Mouse (Mus musculus): ENCODE measurements around the gene Fgf15. TPM values are rescaled to one million over a fixed set of nuclear protein-coding genes. Genes with fewer than 3 reads are reported as not detected.

Fgf15 gene
- polyA plus RNA-seq, 1 experiment: not detected

- peaks cover 4% of the 10 kb centered on the region; the same call in 1 of the 2 replicates for H3K4me1 ChIP-seq (ENCODE audit: control insufficient read depth, insufficient read depth, low read length)
- H3K4me3 ChIP-seq (replicated peaks; ENCODE audit: insufficient read depth, low read depth, low read length): no peak overlapping the region
- no peak for DNase-seq
- WGBS: 36% methylated on average over 8 of the region's 8 CpGs
- no peaks in the 10 kb centered on the region for H3K27me3 ChIP-seq (ENCODE audit: control insufficient read depth, insufficient read depth, low read length)
- no peak overlapping the region for H3K27ac ChIP-seq (ENCODE audit: insufficient read depth, low read length)
- TF ChIP-seq POLR2A (IDR thresholded peaks at IDR 0.05; ENCODE audit: borderline replicate concordance, insufficient read depth, low read length): no peak
- TF ChIP-seq CTCF (IDR thresholded peaks at IDR 0.05; ENCODE audit: borderline replicate concordance, insufficient read depth, low read depth, low read length): no peak
These were observed 11.5 kb downstream of the Fgf15 start for GRCm38 (mm10) chr7:144907793-144908192.

GRCm38 (mm10) chr7:144908705-144909104 is 12.4 kb downstream of the Fgf15 start:
- Histone ChIP-seq H3K27ac (ENCODE audit: insufficient read depth, low read length) (no peak overlapping the region), H3K4me3 (replicated peaks; ENCODE audit: insufficient read depth, low read depth, low read length) (no peak overlapping the region), H3K27me3 (ENCODE audit: control insufficient read depth, insufficient read depth, low read length) (no peaks in the 10 kb centered on the region), H3K4me1 (ENCODE audit: control insufficient read depth, insufficient read depth, low read length) (peaks cover 4% of the 10 kb centered on the region; the same call in 1 of the 2 replicates)
- 58% methylated on average over 7 of the region's 7 CpGs for WGBS
- TF ChIP-seq CTCF (IDR thresholded peaks at IDR 0.05; ENCODE audit: borderline replicate concordance, insufficient read depth, low read depth, low read length) (no peak), POLR2A (IDR thresholded peaks at IDR 0.05; ENCODE audit: borderline replicate concordance, insufficient read depth, low read length) (no peak)
- DNase-seq: no peak

GRCm38 (mm10) chr7:144911121-144911520 is 14.8 kb downstream of the Fgf15 start:
- Histone ChIP-seq H3K4me1 (ENCODE audit: control insufficient read depth, insufficient read depth, low read length) (peaks cover 8% of the 10 kb centered on the region; the same call in 1 of the 2 replicates), H3K27me3 (ENCODE audit: control insufficient read depth, insufficient read depth, low read length) (no peaks in the 10 kb centered on the region), H3K27ac (ENCODE audit: insufficient read depth, low read length) (no peak overlapping the region), H3K4me3 (replicated peaks; ENCODE audit: insufficient read depth, low read depth, low read length) (no peak overlapping the region)
- TF ChIP-seq CTCF (IDR thresholded peaks at IDR 0.05; ENCODE audit: borderline replicate concordance, insufficient read depth, low read depth, low read length) (no peak), POLR2A (IDR thresholded peaks at IDR 0.05; ENCODE audit: borderline replicate concordance, insufficient read depth, low read length) (no peak)
- DNase-seq: no peak
- 96% methylated on average over 1 of the region's 1 CpGs for WGBS

- DNase-seq: peak; percentile 77 to 90
- TF ChIP-seq CTCF (IDR thresholded peaks at IDR 0.05; ENCODE audit: borderline replicate concordance, insufficient read depth, low read depth, low read length) (no peak), POLR2A (IDR thresholded peaks at IDR 0.05; ENCODE audit: borderline replicate concordance, insufficient read depth, low read length) (no peak)
- Histone ChIP-seq H3K27me3 (ENCODE audit: control insufficient read depth, insufficient read depth, low read length) (no peaks in the 10 kb centered on the region), H3K4me3 (replicated peaks; ENCODE audit: insufficient read depth, low read depth, low read length) (no peak overlapping the region), H3K27ac (ENCODE audit: insufficient read depth, low read length) (no peak overlapping the region; the same call in 1 of the 2 replicates), H3K4me1 (ENCODE audit: control insufficient read depth, insufficient read depth, low read length) (peaks cover 10% of the 10 kb centered on the region)
- 15% methylated on average over 4 of the region's 4 CpGs for WGBS
These were observed 16.6 kb downstream of the Fgf15 start for GRCm38 (mm10) chr7:144912897-144913296.

GRCm38 (mm10) chr7:144914296-144914947 is 18.1 kb downstream of the Fgf15 start:
- peaks cover 10% of the 10 kb centered on the region for H3K4me1 ChIP-seq (ENCODE audit: control insufficient read depth, insufficient read depth, low read length)
- 22% methylated on average over 17 of the region's 17 CpGs for WGBS

GRCm38 (mm10) chr7:144914948-144915750 is 18.8 kb downstream of the Fgf15 start, which contains the start of gene LTO1:
LTO1 (plus strand) TSS chr7:144915100.
- under 1% methylated on average over 55 of the region's 55 CpGs for WGBS
- TF ChIP-seq CTCF (IDR thresholded peaks at IDR 0.05; ENCODE audit: borderline replicate concordance, insufficient read depth, low read depth, low read length) (no peak), POLR2A (IDR thresholded peaks at IDR 0.05; ENCODE audit: borderline replicate concordance, insufficient read depth, low read length) (peak; percentile 63; the same call in 1 of the 2 replicates)
- H3K27me3 ChIP-seq (ENCODE audit: control insufficient read depth, insufficient read depth, low read length): no peaks in the 10 kb centered on the region
- peak within 1 kb of the TSS; percentile 70; the same call in 1 of the 2 replicates for H3K27ac ChIP-seq (ENCODE audit: insufficient read depth, low read length)
- H3K4me1 ChIP-seq (ENCODE audit: control insufficient read depth, insufficient read depth, low read length): peaks cover 10% of the 10 kb centered on the region
- H3K4me3 ChIP-seq (replicated peaks; ENCODE audit: insufficient read depth, low read depth, low read length): peak within 1 kb of the TSS; percentile 97
- peak; percentile 90 to 91 for DNase-seq

More at GRCm38 (mm10) chr7:144914296-144914947, 18.1 kb downstream of the Fgf15 start:
- TF ChIP-seq CTCF (IDR thresholded peaks at IDR 0.05; ENCODE audit: borderline replicate concordance, insufficient read depth, low read depth, low read length): no peak
- TF ChIP-seq POLR2A (IDR thresholded peaks at IDR 0.05; ENCODE audit: borderline replicate concordance, insufficient read depth, low read length): no peak
- Histone ChIP-seq H3K27ac (ENCODE audit: insufficient read depth, low read length) (peak overlapping the region; percentile 64; the same call in 1 of the 2 replicates), H3K4me3 (replicated peaks; ENCODE audit: insufficient read depth, low read depth, low read length) (peak overlapping the region; percentile 97), H3K27me3 (ENCODE audit: control insufficient read depth, insufficient read depth, low read length) (no peaks in the 10 kb centered on the region)
- DNase-seq: no peak

GRCm38 (mm10) chr7:144918823-144919222 is 22.5 kb downstream of the Fgf15 start:
- no peaks in the 10 kb centered on the region for H3K27me3 ChIP-seq (ENCODE audit: control insufficient read depth, insufficient read depth, low read length)
- TF ChIP-seq POLR2A (IDR thresholded peaks at IDR 0.05; ENCODE audit: borderline replicate concordance, insufficient read depth, low read length): no peak
- no peak for TF ChIP-seq CTCF (IDR thresholded peaks at IDR 0.05; ENCODE audit: borderline replicate concordance, insufficient read depth, low read depth, low read length)
- DNase-seq: no peak
- 59% methylated on average over 1 of the region's 1 CpGs for WGBS
- no peak overlapping the region for H3K4me3 ChIP-seq (replicated peaks; ENCODE audit: insufficient read depth, low read depth, low read length)
- no peak overlapping the region for H3K27ac ChIP-seq (ENCODE audit: insufficient read depth, low read length)
- peaks cover 6% of the 10 kb centered on the region for H3K4me1 ChIP-seq (ENCODE audit: control insufficient read depth, insufficient read depth, low read length)

All from cerebellum, adult 2 months (tissue).